Mouse (Mus musculus): ENCODE measurements around the gene Ppp3ca. TPM values are rescaled to one million over a fixed set of nuclear protein-coding genes. Genes with fewer than 3 reads are reported as not detected.

Gene Ppp3ca
- polyA plus RNA-seq, 1 experiment from 2014 or later = 56.8 TPM

GRCm38 (mm10) chr3:136782058-136782457, 112.1 kb downstream of the Ppp3ca start:
- no peak for ATAC-seq (ENCODE audit: insufficient number of reproducible peaks, insufficient read depth, low FRiP score, low read depth)
- H3K36me3 ChIP-seq (ENCODE audit: control insufficient read depth, insufficient read depth, low read length) = no peaks in the 10 kb centered on the region
- no peaks in the 10 kb centered on the region for H3K9me3 ChIP-seq (ENCODE audit: control insufficient read depth, low read depth, low read length)
- no peak overlapping the region for H3K4me2 ChIP-seq (replicated peaks; ENCODE audit: low read depth, low read length)
- H3K27ac ChIP-seq (ENCODE audit: low read length) = no peak overlapping the region
- H3K9ac ChIP-seq (replicated peaks; ENCODE audit: low read depth, low read length) = no peak overlapping the region
- H3K4me1 ChIP-seq (ENCODE audit: control insufficient read depth, insufficient read depth, low read length) = no peaks in the 10 kb centered on the region
- no peak overlapping the region for H3K4me3 ChIP-seq (ENCODE audit: low read depth, low read length)
- H3K27me3 ChIP-seq (ENCODE audit: control insufficient read depth, insufficient read depth, low read length) = no peaks in the 10 kb centered on the region

GRCm38 (mm10) chr3:136785686-136786085, 115.8 kb downstream of the Ppp3ca start:
- H3K36me3 ChIP-seq (ENCODE audit: control insufficient read depth, insufficient read depth, low read length) = no peaks in the 10 kb centered on the region
- H3K4me3 ChIP-seq (ENCODE audit: low read depth, low read length) = no peak overlapping the region
- H3K27me3 ChIP-seq (ENCODE audit: control insufficient read depth, insufficient read depth, low read length) = no peaks in the 10 kb centered on the region
- H3K9ac ChIP-seq (replicated peaks; ENCODE audit: low read depth, low read length) = no peak overlapping the region
- no peak for ATAC-seq (ENCODE audit: insufficient number of reproducible peaks, insufficient read depth, low FRiP score, low read depth)
- no peak overlapping the region for H3K4me2 ChIP-seq (replicated peaks; ENCODE audit: low read depth, low read length)
- H3K9me3 ChIP-seq (ENCODE audit: control insufficient read depth, low read depth, low read length) = no peaks in the 10 kb centered on the region
- WGBS = 90% methylated on average over 6 of the region's 6 CpGs
- 0 out of 2 replicates have a peak, but pooled peaks cover 3% of the 10 kb centered on the region for H3K4me1 ChIP-seq (ENCODE audit: control insufficient read depth, insufficient read depth, low read length)
- H3K27ac ChIP-seq (ENCODE audit: low read length) = no peak overlapping the region

DNA sequence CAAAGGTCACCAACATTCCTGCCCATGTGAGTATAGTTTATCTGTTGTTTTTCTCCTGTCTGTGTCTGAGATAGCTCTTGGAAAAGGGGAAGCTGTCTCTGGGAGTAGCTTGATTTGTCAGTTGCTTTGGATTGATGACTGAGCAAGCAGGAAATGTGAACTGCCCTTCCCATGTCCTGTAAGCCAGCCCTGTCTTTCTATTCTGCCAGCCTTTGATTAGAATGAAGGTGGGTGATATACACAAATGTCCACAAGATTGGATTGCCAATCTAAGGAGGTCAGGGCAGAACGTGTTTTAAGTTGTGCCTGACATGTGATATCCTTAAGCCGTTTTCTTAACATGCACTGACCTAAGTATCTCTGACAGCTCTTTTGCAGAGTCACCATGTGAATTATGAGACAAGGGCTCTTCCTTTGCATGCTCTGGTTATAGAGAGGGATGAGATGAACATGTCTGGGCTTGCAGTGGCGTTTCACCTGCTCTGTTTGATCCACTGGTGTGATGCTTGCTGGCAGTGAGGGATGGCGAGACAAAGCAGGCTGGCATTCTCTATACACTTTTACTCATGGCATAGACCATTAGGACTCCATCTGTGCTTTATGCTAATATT, 120.4 kb downstream of the Ppp3ca start:
- H3K36me3 ChIP-seq (ENCODE audit: control insufficient read depth, insufficient read depth, low read length) = no peaks in the 10 kb centered on the region
- no peaks in the 10 kb centered on the region for H3K27me3 ChIP-seq (ENCODE audit: control insufficient read depth, insufficient read depth, low read length)
- no peak for ATAC-seq (ENCODE audit: insufficient number of reproducible peaks, insufficient read depth, low FRiP score, low read depth)
- no peak overlapping the region for H3K9ac ChIP-seq (replicated peaks; ENCODE audit: low read depth, low read length)
- no peak overlapping the region for H3K4me2 ChIP-seq (replicated peaks; ENCODE audit: low read depth, low read length)
- H3K4me3 ChIP-seq (ENCODE audit: low read depth, low read length) = no peak overlapping the region
- H3K9me3 ChIP-seq (ENCODE audit: control insufficient read depth, low read depth, low read length) = no peaks in the 10 kb centered on the region
- no peak overlapping the region for H3K27ac ChIP-seq (ENCODE audit: low read length)
- H3K4me1 ChIP-seq (ENCODE audit: control insufficient read depth, insufficient read depth, low read length) = 0 out of 2 replicates have a peak, but pooled peaks cover 3% of the 10 kb centered on the region
- WGBS = 39% methylated on average over 4 of the region's 4 CpGs

DNA sequence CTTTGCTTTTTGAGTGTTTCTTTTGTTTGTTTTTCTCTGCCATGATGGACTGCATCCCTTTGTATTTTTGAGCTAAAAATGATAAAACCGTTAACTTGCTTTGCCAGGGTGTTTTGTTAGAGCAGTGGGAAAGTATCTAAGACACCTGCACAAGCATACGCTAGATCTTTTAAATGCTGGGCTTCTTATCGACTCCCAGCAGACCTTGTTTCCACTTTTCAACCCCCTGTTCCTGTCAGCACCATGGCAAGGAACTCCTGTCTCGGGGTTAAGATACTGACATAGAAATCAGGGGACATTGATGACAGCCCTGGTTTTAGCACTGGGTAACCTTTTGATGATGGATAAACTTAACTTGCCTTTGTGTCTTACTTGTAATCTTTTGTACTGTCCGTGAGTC, 121.5 kb downstream of the Ppp3ca start:
- Histone ChIP-seq H3K4me1 (ENCODE audit: control insufficient read depth, insufficient read depth, low read length) (0 out of 2 replicates have a peak, but pooled peaks cover 3% of the 10 kb centered on the region), H3K36me3 (ENCODE audit: control insufficient read depth, insufficient read depth, low read length) (no peaks in the 10 kb centered on the region), H3K27ac (ENCODE audit: low read length) (no peak overlapping the region), H3K9me3 (ENCODE audit: control insufficient read depth, low read depth, low read length) (no peaks in the 10 kb centered on the region), H3K4me3 (ENCODE audit: low read depth, low read length) (no peak overlapping the region), H3K27me3 (ENCODE audit: control insufficient read depth, insufficient read depth, low read length) (no peaks in the 10 kb centered on the region), H3K4me2 (replicated peaks; ENCODE audit: low read depth, low read length) (no peak overlapping the region), H3K9ac (replicated peaks; ENCODE audit: low read depth, low read length) (no peak overlapping the region)
- ATAC-seq (ENCODE audit: insufficient number of reproducible peaks, insufficient read depth, low FRiP score, low read depth) = no peak
- 78% methylated on average over 5 of the region's 5 CpGs for WGBS

DNA sequence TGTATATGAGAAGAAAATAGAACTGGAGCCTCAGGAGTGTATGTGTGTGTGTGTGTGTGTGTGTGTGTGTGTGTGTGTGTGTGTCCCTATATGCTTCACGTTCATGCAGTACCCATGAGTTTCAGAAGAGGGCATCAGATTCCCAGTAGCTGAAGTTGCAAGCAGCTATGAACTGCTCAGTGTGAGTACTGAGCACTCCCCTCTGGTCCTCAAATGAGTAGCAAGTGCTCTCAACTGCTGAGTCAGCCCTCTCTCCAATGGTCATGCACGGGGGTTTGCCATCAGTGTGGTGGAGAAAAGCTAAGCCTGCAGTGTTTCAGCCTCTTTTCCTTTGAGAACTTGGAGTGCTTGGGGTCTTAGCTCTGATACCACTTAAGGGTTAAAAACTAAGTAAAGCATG, 122.0 kb downstream of the Ppp3ca start:
- whole genome bisulfite sequencing = 96% methylated on average over 2 of the region's 2 CpGs
- Histone ChIP-seq H3K4me1 (ENCODE audit: control insufficient read depth, insufficient read depth, low read length) (0 out of 2 replicates have a peak, but pooled peaks cover 3% of the 10 kb centered on the region), H3K27ac (ENCODE audit: low read length) (no peak overlapping the region), H3K9me3 (ENCODE audit: control insufficient read depth, low read depth, low read length) (no peaks in the 10 kb centered on the region), H3K27me3 (ENCODE audit: control insufficient read depth, insufficient read depth, low read length) (no peaks in the 10 kb centered on the region), H3K4me3 (ENCODE audit: low read depth, low read length) (no peak overlapping the region), H3K36me3 (ENCODE audit: control insufficient read depth, insufficient read depth, low read length) (no peaks in the 10 kb centered on the region), H3K9ac (replicated peaks; ENCODE audit: low read depth, low read length) (no peak overlapping the region), H3K4me2 (replicated peaks; ENCODE audit: low read depth, low read length) (no peak overlapping the region)
- no peak for ATAC-seq (ENCODE audit: insufficient number of reproducible peaks, insufficient read depth, low FRiP score, low read depth)

GRCm38 (mm10) chr3:136793411-136793810, 123.5 kb downstream of the Ppp3ca start:
- H3K27ac ChIP-seq (ENCODE audit: low read length) = no peak overlapping the region
- H3K27me3 ChIP-seq (ENCODE audit: control insufficient read depth, insufficient read depth, low read length) = no peaks in the 10 kb centered on the region
- no peaks in the 10 kb centered on the region for H3K9me3 ChIP-seq (ENCODE audit: control insufficient read depth, low read depth, low read length)
- ATAC-seq (ENCODE audit: insufficient number of reproducible peaks, insufficient read depth, low FRiP score, low read depth) = no peak
- H3K36me3 ChIP-seq (ENCODE audit: control insufficient read depth, insufficient read depth, low read length) = no peaks in the 10 kb centered on the region
- H3K9ac ChIP-seq (replicated peaks; ENCODE audit: low read depth, low read length) = no peak overlapping the region
- WGBS = 92% methylated on average over 2 of the region's 2 CpGs
- H3K4me2 ChIP-seq (replicated peaks; ENCODE audit: low read depth, low read length) = no peak overlapping the region
- no peak overlapping the region for H3K4me3 ChIP-seq (ENCODE audit: low read depth, low read length)
- 0 out of 2 replicates have a peak, but pooled peaks cover 3% of the 10 kb centered on the region for H3K4me1 ChIP-seq (ENCODE audit: control insufficient read depth, insufficient read depth, low read length)

DNA sequence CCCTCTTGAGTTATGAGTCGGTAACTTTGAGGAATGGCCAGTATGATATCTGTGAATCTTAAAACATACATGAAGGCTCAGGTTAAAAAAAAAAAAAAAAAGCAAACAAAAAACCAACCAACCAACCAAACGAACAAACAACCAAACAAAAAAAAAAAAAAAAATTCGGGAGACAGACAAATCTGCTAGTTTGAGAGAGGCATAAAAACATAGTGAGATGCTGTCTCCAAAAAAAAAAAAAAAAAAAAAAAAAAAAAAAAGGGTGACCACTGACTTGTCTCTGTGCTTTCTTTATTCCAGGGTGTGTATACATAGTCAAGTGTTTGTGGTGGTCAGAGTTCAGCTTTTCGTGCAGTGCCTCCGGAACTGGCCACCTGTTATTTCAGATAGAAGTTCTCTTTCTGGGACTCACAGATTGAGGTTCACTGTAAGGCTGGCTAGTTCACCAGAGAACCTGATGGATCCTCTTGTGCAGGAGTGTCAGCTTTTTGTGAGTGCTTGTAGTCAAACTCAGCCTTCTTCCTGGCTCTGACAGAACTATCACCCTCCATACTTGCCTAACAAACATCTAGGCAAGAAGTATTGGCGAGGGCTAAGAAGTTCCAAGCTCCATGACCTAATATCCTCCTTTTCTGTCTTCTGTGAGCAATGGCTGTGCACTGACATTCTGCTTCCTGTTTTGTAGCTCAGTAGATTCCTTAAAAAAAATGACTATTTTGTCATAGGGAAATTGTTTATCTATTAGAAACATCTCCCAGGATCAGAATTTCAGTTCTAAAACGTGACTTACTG, 124.7 kb downstream of the Ppp3ca start:
- Histone ChIP-seq H3K4me1 (ENCODE audit: control insufficient read depth, insufficient read depth, low read length) (0 out of 2 replicates have a peak, but pooled peaks cover 3% of the 10 kb centered on the region), H3K27me3 (ENCODE audit: control insufficient read depth, insufficient read depth, low read length) (no peaks in the 10 kb centered on the region), H3K27ac (ENCODE audit: low read length) (no peak overlapping the region), H3K9ac (replicated peaks; ENCODE audit: low read depth, low read length) (no peak overlapping the region), H3K9me3 (ENCODE audit: control insufficient read depth, low read depth, low read length) (no peaks in the 10 kb centered on the region), H3K4me2 (replicated peaks; ENCODE audit: low read depth, low read length) (no peak overlapping the region), H3K4me3 (ENCODE audit: low read depth, low read length) (no peak overlapping the region), H3K36me3 (ENCODE audit: control insufficient read depth, insufficient read depth, low read length) (no peaks in the 10 kb centered on the region)
- no peak for ATAC-seq (ENCODE audit: insufficient number of reproducible peaks, insufficient read depth, low FRiP score, low read depth)
- 69% methylated on average over 7 of the region's 7 CpGs for WGBS

- H3K4me1 ChIP-seq (ENCODE audit: control insufficient read depth, insufficient read depth, low read length) = no peaks in the 10 kb centered on the region
- no peak for ATAC-seq (ENCODE audit: insufficient number of reproducible peaks, insufficient read depth, low FRiP score, low read depth)
- H3K4me3 ChIP-seq (ENCODE audit: low read depth, low read length) = no peak overlapping the region
- H3K27me3 ChIP-seq (ENCODE audit: control insufficient read depth, insufficient read depth, low read length) = no peaks in the 10 kb centered on the region
- H3K27ac ChIP-seq (ENCODE audit: low read length) = no peak overlapping the region
- H3K36me3 ChIP-seq (ENCODE audit: control insufficient read depth, insufficient read depth, low read length) = no peaks in the 10 kb centered on the region
- no peak overlapping the region for H3K9ac ChIP-seq (replicated peaks; ENCODE audit: low read depth, low read length)
- H3K4me2 ChIP-seq (replicated peaks; ENCODE audit: low read depth, low read length) = no peak overlapping the region
- no peaks in the 10 kb centered on the region; the same call in 1 of the 2 replicates for H3K9me3 ChIP-seq (ENCODE audit: control insufficient read depth, low read depth, low read length)
- WGBS = 89% methylated on average over 3 of the region's 3 CpGs
Measured at GRCm38 (mm10) chr3:136798896-136799295, 129.0 kb downstream of the Ppp3ca start.
